Mouse (Mus musculus): ENCODE data around the gene Rcan1.

Gene Rcan1

GRCm38 (mm10) chr16:92468459-92468858 is 2.2 kb downstream of the Rcan1 start:
- DNase-seq (ENCODE audit: low read depth, low spot score), result no peak

- no peak for DNase-seq (ENCODE audit: low read depth, low spot score)
These were observed 3.6 kb downstream of the Rcan1 start for GRCm38 (mm10) chr16:92467041-92467440.

GRCm38 (mm10) chr16:92465642-92466526 is 4.8 kb downstream of the Rcan1 start:
- peak; percentile 97 for DNase-seq (ENCODE audit: low read depth, low spot score)

- no peak for DNase-seq (ENCODE audit: low read depth, low spot score)
These were observed 5.4 kb downstream of the Rcan1 start for GRCm38 (mm10) chr16:92465226-92465625.

GRCm38 (mm10) chr16:92464390-92464972 is 6.2 kb downstream of the Rcan1 start:
- no peak for DNase-seq (ENCODE audit: low read depth, low spot score)

DNA sequence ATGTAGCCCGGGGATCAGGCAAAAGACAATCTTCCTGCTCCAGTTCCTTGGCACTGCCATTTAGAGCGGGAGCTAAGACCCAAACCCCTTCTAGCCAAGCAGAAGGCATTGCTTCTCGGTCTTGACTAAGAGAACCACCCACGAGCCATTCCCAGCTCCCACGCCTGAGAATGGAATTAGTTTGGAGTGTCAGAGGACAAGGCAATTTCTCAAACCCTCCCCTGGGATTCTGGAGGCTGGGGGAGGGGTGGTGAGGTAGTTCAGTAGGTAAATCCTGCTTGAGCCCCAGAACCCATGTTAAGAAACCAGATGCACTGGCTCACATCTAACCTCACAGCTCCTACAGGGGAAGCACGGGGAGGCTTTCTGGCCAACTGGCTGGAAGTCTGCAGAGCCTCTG is 9.3 kb downstream of the Rcan1 start:
- DNase-seq (ENCODE audit: low read depth, low spot score), result no peak

GRCm38 (mm10) chr16:92457594-92457993 is 13.1 kb downstream of the Rcan1 start:
- peak; percentile 23 for DNase-seq (ENCODE audit: low read depth, low spot score)

DNA sequence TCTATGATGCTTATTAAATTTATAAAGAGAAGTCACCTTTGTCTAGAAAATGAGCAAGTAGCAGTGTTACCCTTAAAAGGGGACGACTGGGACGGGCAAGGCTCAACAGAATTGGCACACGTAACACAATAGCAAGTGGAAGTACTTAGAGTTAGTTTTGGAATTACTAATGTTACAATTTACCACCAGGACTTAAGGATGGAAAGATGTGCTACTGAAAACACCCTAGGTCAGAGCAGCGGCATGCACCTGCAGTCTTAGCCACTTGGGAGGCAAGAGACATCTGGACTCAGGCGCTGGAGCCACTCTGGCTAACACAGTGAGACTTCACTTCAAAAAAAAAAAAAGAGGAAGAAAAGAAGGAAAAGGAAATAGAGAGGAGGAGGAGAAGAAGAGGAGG is 14.7 kb downstream of the Rcan1 start:
- no peak for DNase-seq (ENCODE audit: low read depth, low spot score)

DNA sequence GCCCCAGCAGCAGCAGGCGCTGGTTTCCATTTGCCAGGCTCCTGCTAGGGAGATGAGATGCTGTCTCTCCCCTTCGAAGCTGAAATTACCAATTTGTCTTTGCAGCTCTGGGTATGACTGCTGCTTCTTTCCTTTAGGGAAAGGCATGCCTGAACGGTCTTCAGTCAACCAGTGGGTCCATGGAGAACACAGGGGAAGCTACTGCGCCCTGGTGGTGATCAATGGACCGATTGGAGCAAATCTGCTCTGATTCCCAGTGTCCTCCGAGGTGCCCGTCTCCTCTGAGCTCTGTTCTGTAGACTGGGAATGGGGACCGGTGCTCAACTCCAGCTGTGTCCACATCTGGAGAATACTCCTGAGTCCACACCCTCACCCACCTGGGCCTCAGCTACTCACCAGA is 15.2 kb downstream of the Rcan1 start:
- no peak for DNase-seq (ENCODE audit: low read depth, low spot score)

DNA sequence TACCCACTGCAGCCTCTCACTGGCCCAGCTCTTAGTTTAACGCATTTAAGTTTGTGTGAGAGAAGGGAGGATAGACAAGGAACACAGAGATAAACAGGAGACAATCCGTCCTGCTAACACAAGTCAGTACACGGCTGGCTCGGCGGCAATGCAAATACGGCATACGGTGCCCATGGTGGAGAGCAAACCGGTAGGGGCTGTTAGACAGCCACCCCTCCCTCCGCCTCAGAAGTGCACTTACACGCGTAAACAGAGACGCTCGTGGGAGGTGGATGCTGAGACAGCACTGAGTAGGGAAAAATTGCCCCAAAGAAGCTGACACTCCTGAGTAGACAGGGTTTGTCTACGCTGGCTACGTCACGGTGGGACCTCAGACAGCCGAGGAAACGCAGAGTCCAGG is 16.2 kb downstream of the Rcan1 start:
- DNase-seq (ENCODE audit: low read depth, low spot score), result no peak

- DNase-seq (ENCODE audit: low read depth, low spot score), result no peak
These were observed 16.7 kb downstream of the Rcan1 start for GRCm38 (mm10) chr16:92454002-92454401.

- DNase-seq (ENCODE audit: low read depth, low spot score), result no peak
These were observed 18.1 kb downstream of the Rcan1 start for GRCm38 (mm10) chr16:92452609-92453008.

DNA sequence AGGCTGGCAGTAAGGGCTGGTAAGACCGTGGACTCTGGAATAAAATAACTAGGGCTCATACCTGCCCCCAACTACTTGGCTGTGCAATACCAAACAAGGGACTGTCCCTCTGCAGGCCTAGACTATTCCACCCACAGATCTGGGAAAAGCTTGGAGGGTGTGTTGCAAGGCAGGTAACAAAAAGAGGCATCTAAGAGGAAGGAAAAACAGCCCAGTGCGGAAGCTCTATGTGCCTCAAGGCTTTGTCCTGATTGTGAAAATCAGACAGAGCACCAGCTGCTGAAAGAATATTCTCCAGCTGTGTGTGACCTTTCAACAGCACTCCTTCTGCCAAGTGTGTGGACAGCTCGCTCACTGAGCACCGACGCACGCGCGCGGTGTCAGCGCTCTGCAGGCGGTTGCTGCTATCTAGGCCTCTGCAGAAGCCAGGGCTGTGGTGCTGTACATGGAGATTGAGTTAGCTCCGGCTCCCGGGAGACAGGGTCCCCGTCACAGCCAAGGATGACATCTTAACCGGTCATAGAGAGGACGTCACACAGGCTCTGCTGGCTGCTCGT is 19.1 kb downstream of the Rcan1 start:
- DNase-seq (ENCODE audit: low read depth, low spot score), result no peak

GRCm38 (mm10) chr16:92450331-92450730 is 20.3 kb downstream of the Rcan1 start:
- DNase-seq (ENCODE audit: low read depth, low spot score), result no peak

DNA sequence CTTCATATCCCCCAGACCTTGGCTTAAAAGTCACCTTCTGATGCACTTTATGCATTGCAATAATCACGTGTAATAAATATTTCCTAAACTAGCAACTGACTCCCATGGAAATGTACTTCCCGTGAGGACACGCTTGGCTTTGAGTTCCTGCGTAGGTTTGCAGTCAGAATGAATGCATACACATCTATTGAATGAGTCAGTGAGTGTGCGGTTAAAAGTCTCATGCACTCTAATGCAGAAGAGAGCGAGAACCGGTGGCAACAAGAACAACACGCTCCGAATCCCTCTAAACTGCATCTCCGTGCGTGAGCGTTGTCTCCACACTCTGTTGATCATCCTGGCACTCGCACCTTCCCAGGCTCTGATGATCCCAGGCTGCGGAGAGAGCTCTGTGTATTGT is 21.6 kb downstream of the Rcan1 start:
- DNase-seq (ENCODE audit: low read depth, low spot score), result no peak

- DNase-seq (ENCODE audit: low read depth, low spot score), result no peak
These were observed 25.3 kb downstream of the Rcan1 start for GRCm38 (mm10) chr16:92445377-92445776.

DNA sequence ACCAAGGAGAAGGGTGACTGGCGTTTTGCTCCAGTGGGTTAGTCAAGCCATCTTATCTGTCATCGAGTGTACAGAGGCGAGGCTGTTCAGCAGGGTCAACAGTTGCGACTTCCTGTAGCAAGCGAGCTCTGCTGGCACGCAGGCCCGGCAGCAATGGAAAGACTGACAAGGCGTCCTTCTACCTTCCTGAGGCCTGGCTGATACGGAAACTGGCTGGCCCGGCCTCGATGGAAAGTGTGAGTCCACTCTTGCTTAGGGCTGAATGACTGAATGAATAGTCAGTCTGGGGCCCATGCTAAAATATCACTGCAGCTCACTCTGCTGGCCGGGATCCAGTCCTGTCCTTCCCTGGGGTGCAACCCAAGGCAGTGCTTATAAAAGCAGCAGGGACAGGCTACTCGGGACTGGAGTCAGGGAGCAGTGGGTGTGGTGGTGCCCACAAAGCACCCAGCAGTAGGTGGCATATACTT is 27.0 kb downstream of the Rcan1 start:
- DNase-seq (ENCODE audit: low read depth, low spot score), result peak; percentile 77

- DNase-seq (ENCODE audit: low read depth, low spot score), result no peak
These were observed 27.7 kb downstream of the Rcan1 start for GRCm38 (mm10) chr16:92442946-92443345.

DNA sequence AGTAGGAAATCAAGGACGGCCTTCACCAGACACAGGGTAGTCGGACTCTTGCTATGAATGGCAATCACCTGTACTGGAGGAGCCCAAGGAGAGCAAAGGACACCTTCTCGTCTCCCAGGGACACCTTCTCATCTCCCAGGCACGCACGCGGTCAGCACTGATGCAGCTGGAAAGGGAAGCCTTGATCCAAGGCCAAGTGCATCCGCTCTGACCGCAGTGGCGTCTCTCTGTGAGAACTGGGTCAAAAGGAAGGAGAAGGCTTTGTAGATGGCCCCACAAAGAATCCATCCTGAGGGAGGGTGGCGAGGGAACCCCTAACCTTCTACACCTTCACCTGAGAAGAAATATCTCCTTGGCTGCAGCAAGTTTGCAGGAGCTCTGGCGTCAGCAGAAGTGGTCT is 28.5 kb downstream of the Rcan1 start:
- DNase-seq (ENCODE audit: low read depth, low spot score), result no peak

GRCm38 (mm10) chr16:92441203-92441602 is 29.5 kb downstream of the Rcan1 start:
- no peak for DNase-seq (ENCODE audit: low read depth, low spot score)

GRCm38 (mm10) chr16:92440229-92440628 is 30.4 kb downstream of the Rcan1 start:
- DNase-seq (ENCODE audit: low read depth, low spot score), result no peak

DNA sequence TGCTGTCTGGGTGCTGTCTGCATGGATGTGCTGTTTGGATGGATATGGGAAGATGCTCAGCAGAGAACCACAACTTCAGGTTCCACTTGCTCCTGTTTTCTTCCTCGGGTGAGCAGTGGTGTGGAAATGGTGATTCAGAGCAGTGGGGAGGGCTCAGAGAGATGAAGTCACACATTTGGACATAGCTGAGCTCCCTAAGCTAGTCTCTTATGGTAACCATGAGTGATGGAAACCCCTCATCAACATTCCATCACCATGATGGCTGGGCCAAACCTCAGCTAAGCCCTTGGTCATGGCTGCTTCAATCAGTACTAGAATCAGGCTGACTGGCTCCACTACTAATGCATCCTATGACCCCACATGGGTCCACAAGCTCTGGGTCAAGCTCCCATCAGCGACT is 30.9 kb downstream of the Rcan1 start:
- DNase-seq (ENCODE audit: low read depth, low spot score), result no peak

Data from CD4-positive helper T cell, adult 2 months (primary cell).